Mouse (Mus musculus): Measurements from ENCODE around the gene Frmd5.

DNA sequence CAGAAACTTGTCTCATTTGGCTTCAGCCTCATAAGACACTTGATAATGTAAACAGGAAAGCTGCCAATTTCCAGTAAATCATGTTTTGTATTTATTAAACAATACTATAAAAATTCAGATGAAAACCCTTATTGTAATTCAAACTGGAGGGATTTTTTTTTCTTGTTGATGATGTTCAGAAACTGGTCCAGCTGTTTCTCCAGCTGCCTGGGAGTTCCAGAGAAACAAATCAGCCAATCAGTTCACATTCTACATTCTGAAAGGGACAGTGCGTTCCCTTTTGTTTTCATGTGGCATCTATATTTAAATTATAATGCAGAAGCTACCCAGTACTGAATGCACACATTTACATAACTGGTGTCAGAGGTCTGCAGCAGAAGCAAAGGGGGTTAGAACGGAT, 19.3 kb upstream of the Frmd5 start:
- TF ChIP-seq CTCF (IDR thresholded peaks at IDR 0.05; ENCODE audit: borderline replicate concordance, extremely low read depth, insufficient read depth, insufficient read length) (no peak), POLR2A (IDR thresholded peaks at IDR 0.05; ENCODE audit: borderline replicate concordance, extremely low read depth, insufficient read depth, insufficient read length, poor library complexity, severe bottlenecking) (no peak)

Measured in brain, embryonic 14.5 days (tissue).